Mouse (Mus musculus): Measurements from ENCODE around the gene Ncf2.
"Not testable (repeated sequence)": the region's sequence is repeated elsewhere in the genome, so short reads cannot be mapped to it uniquely, and the experiment has no call there.

Ncf2 gene

GRCm38 (mm10) chr1:152779071-152779737 is 20.8 kb upstream of the Ncf2 start:
- H3K4me3 ChIP-seq (replicated peaks; ENCODE audit: low read length): peak overlapping the region; percentile 5; the same call in 1 of the 2 replicates
- H3K4me1 ChIP-seq (replicated peaks; ENCODE audit: low read depth, low read length): peaks cover 9% of the 10 kb centered on the region
- peak; percentile 85 for TF ChIP-seq CTCF (conservative IDR thresholded peaks at IDR 0.05; ENCODE audit: low read length)
- no peak for TF ChIP-seq POU5F1 (IDR thresholded peaks at IDR 0.05; ENCODE audit: borderline replicate concordance, low read length)
- peaks cover 28% of the 10 kb centered on the region for H3K36me3 ChIP-seq (ENCODE audit: insufficient read depth, low read length)
- H3K9me3 ChIP-seq (ENCODE audit: low read length): 0 out of 2 replicates have a peak, but pooled peaks cover 4% of the 10 kb centered on the region
- H3K27me3 ChIP-seq (ENCODE audit: insufficient read depth, low read length): no peaks in the 10 kb centered on the region

- H3K27me3 ChIP-seq (ENCODE audit: insufficient read depth, low read length): no peaks in the 10 kb centered on the region
- no peak for TF ChIP-seq CTCF (conservative IDR thresholded peaks at IDR 0.05; ENCODE audit: low read length)
- no peak for TF ChIP-seq POU5F1 (IDR thresholded peaks at IDR 0.05; ENCODE audit: borderline replicate concordance, low read length)
- no peak for TF ChIP-seq NANOG (IDR thresholded peaks at IDR 0.05; ENCODE audit: borderline replicate concordance, low read length)
- H3K4me1 ChIP-seq (replicated peaks; ENCODE audit: low read depth, low read length): peaks cover 11% of the 10 kb centered on the region
- no peaks in the 10 kb centered on the region for H3K36me3 ChIP-seq (ENCODE audit: insufficient read depth, low read length)
- no peaks in the 10 kb centered on the region for H3K9me3 ChIP-seq (ENCODE audit: low read length)
- no peak overlapping the region for H3K4me3 ChIP-seq (replicated peaks; ENCODE audit: low read length)
Observed at GRCm38 (mm10) chr1:152784620-152785019, 15.4 kb upstream of the Ncf2 start.

- H3K4me3 ChIP-seq (replicated peaks; ENCODE audit: low read length); H3K9me3 ChIP-seq (ENCODE audit: low read length); H3K36me3 ChIP-seq (ENCODE audit: insufficient read depth, low read length); H3K27me3 ChIP-seq (ENCODE audit: insufficient read depth, low read length): not testable (repeated sequence)
- H3K4me1 ChIP-seq (replicated peaks; ENCODE audit: low read depth, low read length): peaks cover 13% of the 10 kb centered on the region
Observed at GRCm38 (mm10) chr1:152785446-152785845, 14.5 kb upstream of the Ncf2 start.

GRCm38 (mm10) chr1:152786953-152787352 is 13.0 kb upstream of the Ncf2 start:
- TF ChIP-seq CTCF (conservative IDR thresholded peaks at IDR 0.05; ENCODE audit: low read length) (no peak), POU5F1 (IDR thresholded peaks at IDR 0.05; ENCODE audit: borderline replicate concordance, low read length) (no peak), NANOG (IDR thresholded peaks at IDR 0.05; ENCODE audit: borderline replicate concordance, low read length) (no peak)
- Histone ChIP-seq H3K4me3 (replicated peaks; ENCODE audit: low read length) (no peak overlapping the region), H3K27me3 (ENCODE audit: insufficient read depth, low read length) (no peaks in the 10 kb centered on the region), H3K9me3 (ENCODE audit: low read length) (no peaks in the 10 kb centered on the region), H3K4me1 (replicated peaks; ENCODE audit: low read depth, low read length) (peaks cover 28% of the 10 kb centered on the region), H3K36me3 (ENCODE audit: insufficient read depth, low read length) (no peaks in the 10 kb centered on the region)

- no peak overlapping the region for H3K4me3 ChIP-seq (replicated peaks; ENCODE audit: low read length)
- H3K36me3 ChIP-seq (ENCODE audit: insufficient read depth, low read length): no peaks in the 10 kb centered on the region
- no peaks in the 10 kb centered on the region for H3K27me3 ChIP-seq (ENCODE audit: insufficient read depth, low read length)
- H3K4me1 ChIP-seq (replicated peaks; ENCODE audit: low read depth, low read length): peaks cover 41% of the 10 kb centered on the region
- H3K9me3 ChIP-seq (ENCODE audit: low read length): no peaks in the 10 kb centered on the region
- TF ChIP-seq POU5F1 (IDR thresholded peaks at IDR 0.05; ENCODE audit: borderline replicate concordance, low read length): no peak
- TF ChIP-seq NANOG (IDR thresholded peaks at IDR 0.05; ENCODE audit: borderline replicate concordance, low read length): no peak
- TF ChIP-seq CTCF (conservative IDR thresholded peaks at IDR 0.05; ENCODE audit: low read length): no peak
Observed at GRCm38 (mm10) chr1:152788121-152788660, 11.8 kb upstream of the Ncf2 start.

- TF ChIP-seq POU5F1 (IDR thresholded peaks at IDR 0.05; ENCODE audit: borderline replicate concordance, low read length): no peak
- TF ChIP-seq CTCF (conservative IDR thresholded peaks at IDR 0.05; ENCODE audit: low read length): peak; percentile 82
- TF ChIP-seq NANOG (IDR thresholded peaks at IDR 0.05; ENCODE audit: borderline replicate concordance, low read length): no peak
- H3K36me3 ChIP-seq (ENCODE audit: insufficient read depth, low read length): no peaks in the 10 kb centered on the region
- H3K4me1 ChIP-seq (replicated peaks; ENCODE audit: low read depth, low read length): peaks cover 61% of the 10 kb centered on the region
- H3K27me3 ChIP-seq (ENCODE audit: insufficient read depth, low read length): no peaks in the 10 kb centered on the region
- H3K4me3 ChIP-seq (replicated peaks; ENCODE audit: low read length): peak overlapping the region; percentile 11
- H3K9me3 ChIP-seq (ENCODE audit: low read length): no peaks in the 10 kb centered on the region
Observed at GRCm38 (mm10) chr1:152790254-152790653, 9.7 kb upstream of the Ncf2 start.

- no peaks in the 10 kb centered on the region for H3K27me3 ChIP-seq (ENCODE audit: insufficient read depth, low read length)
- H3K36me3 ChIP-seq (ENCODE audit: insufficient read depth, low read length): no peaks in the 10 kb centered on the region
- TF ChIP-seq NANOG (IDR thresholded peaks at IDR 0.05; ENCODE audit: borderline replicate concordance, low read length) (no peak), POU5F1 (IDR thresholded peaks at IDR 0.05; ENCODE audit: borderline replicate concordance, low read length) (no peak), CTCF (conservative IDR thresholded peaks at IDR 0.05; ENCODE audit: low read length) (no peak)
- H3K4me3 ChIP-seq (replicated peaks; ENCODE audit: low read length): peak overlapping the region; percentile 11
- H3K9me3 ChIP-seq (ENCODE audit: low read length): no peaks in the 10 kb centered on the region
- H3K4me1 ChIP-seq (replicated peaks; ENCODE audit: low read depth, low read length): peaks cover 67% of the 10 kb centered on the region
Observed at GRCm38 (mm10) chr1:152790821-152791220, 9.2 kb upstream of the Ncf2 start.

GRCm38 (mm10) chr1:152791269-152791668 is 8.7 kb upstream of the Ncf2 start:
- peak overlapping the region; percentile 11 for H3K4me3 ChIP-seq (replicated peaks; ENCODE audit: low read length)
- H3K9me3 ChIP-seq (ENCODE audit: low read length): no peaks in the 10 kb centered on the region
- peaks cover 71% of the 10 kb centered on the region for H3K4me1 ChIP-seq (replicated peaks; ENCODE audit: low read depth, low read length)
- H3K36me3 ChIP-seq (ENCODE audit: insufficient read depth, low read length): no peaks in the 10 kb centered on the region
- no peaks in the 10 kb centered on the region for H3K27me3 ChIP-seq (ENCODE audit: insufficient read depth, low read length)
- TF ChIP-seq POU5F1 (IDR thresholded peaks at IDR 0.05; ENCODE audit: borderline replicate concordance, low read length) (no peak), NANOG (IDR thresholded peaks at IDR 0.05; ENCODE audit: borderline replicate concordance, low read length) (no peak), CTCF (conservative IDR thresholded peaks at IDR 0.05; ENCODE audit: low read length) (no peak)

Data from E14TG2a.4 (cell line).